Mouse (Mus musculus) kidney, adult 9 months (tissue): ENCODE data around the gene Gucy2e.

Source experiments
- DNase-seq: peaks from one replicate; pipeline ENCODE4 v3.0.0; 2022

Gucy2e gene

DNA sequence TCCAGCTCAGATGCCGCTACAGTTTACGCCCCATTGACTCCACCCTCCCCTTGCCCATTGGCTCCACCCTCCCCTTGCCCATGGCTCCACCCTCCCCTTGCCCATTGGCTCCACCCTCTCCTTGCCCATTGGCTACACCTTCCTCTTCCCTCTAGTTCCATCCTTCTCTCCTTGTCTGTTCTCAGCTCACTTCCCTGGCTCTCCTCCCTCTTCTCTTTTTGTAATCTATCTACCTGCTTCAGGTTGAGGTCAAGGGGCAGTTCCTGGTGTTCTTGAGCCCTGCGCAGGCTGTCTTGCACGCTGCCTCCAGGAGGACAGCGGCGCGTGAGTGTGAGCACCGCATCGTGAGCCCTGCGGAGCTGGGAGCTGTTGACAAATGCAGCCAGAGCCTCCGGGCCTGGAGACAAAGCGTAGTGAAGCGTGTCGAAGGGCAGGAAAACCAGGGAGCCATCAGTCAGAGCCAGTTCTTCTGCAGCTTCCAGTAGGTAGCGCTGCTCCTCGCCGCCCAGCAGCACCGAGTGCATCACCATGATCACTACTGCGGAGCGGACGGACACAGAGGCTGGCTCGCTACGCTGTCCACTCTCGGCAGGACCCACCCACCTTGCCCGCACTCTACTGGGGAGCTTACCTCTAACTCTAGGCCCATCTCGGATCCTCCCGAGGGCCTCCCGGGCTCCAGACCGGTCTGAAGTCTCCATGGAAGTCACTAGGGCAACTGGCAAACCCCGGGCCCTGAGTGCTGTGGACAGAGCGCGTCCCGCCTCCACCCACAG lies 1.4 kb downstream of the Gucy2e start:
- DNase-seq = peak; percentile 68

DNA sequence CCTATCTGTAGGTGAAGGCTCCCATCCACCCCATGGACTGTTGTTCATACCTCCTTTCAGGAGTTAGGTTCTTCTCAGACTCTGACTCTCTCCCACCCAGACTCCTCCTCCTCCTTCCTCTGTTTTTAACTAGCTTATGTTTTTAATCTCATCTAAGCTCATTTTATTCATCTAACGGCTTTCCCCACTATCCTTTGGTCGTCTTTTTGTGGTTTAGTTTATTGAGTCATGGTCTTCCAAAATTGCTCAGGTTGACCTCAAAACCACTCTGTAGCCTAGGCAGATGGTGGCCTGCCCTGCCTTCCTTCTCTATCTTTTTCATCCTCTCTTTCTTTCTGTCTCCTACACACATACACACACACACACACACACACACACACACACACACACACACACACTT lies 3.7 kb downstream of the Gucy2e start:
- no peak for DNase-seq

DNA sequence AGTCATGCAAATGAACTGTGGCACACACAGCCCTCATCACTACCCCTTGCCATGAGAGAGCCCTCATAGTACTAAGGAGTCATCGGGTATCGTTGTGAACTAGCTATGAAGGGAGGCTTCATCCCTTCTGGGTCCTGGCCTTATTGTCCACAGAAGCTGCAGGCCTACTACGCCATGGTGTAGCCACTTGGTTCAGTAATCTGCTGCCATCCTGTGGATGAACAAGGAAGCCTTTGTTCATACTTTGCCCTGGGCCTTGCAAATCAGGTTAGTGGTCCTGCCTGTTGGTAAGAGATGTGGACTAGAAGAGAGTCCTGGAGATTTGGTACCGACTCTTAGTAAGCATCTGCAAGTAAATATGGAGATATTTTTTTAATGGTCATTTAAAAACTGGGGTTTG lies 6.4 kb downstream of the Gucy2e start:
- DNase-seq = no peak

DNA sequence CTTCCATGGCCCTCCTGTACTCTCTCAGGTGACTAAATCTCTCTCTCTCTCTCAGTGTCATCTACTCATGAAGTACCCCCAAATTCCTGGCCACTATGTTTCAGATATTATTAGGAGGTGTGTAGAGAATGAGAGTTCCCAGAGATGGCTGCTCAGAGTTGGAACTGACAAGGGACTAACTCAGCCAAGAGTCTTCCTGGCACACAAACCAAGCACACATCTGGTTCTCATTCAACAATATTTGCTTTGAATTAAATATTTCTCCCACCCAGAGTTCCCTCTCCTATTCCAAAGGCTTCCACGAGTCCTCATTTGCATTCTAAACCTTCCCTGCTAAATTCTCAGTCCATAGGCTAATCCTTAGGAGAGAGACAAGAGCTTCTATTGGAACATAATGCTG lies 11.1 kb downstream of the Gucy2e start:
- no peak for DNase-seq

DNA sequence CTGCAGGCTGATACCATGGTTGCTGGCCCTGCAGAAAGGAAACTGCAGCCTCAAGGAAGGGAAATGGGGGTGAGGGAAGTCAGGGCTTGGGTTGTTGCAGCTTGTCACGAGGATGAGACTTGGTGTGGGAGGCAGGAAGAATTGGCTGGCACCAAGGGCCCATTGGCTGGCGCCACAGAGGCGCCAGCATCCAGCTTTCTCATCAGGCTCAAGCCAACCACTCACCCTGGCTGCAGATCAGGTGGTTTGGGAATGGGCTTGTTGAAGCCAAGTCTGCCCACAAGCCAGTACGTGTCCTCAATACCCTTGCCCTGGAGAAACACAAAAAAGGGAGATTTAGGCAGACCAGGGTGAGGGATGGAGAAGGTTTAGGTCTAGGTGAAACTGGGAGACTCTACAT lies 13.7 kb downstream of the Gucy2e start:
- no peak for DNase-seq

DNA sequence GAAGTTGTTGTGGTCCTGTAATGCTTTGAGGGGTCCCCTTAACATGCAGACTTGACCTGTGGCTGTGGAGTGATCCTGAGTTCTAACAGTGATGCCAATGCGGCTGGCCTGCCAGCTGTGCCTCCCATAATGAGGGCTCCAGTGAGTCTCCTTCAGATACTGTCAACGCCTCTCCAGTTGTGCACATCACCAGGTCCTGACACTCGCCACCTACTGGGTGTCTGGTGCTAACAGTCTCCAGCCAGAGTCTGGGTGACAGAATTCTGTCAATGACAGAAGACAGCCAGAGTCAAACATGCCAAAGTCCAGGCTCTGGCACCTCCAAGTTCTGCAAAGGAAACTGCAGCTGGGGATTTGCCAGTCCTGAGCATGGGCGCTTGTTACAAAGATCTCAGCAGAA lies 15.8 kb downstream of the Gucy2e start:
- no peak for DNase-seq

DNA sequence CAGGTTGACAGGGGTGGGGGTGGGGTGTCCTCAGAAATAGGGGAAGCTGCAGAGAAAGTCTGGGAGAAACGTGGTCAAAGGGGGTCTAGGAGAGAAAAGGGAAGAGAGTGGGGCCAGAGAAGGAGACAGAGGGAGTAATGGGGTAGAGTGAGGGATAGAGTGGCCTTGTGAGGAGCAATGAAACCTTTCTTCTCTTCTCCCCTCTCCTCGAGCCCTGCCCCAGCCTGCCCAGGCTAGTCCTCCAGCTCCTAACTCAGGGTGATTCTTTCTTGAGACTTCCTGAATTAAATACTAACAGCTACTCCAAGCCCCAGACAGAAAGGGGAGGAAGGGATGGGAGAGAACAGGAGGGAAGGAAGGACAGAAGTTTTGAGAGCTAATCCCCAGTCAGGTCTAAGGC lies 18.2 kb downstream of the Gucy2e start:
- no peak for DNase-seq

DNA sequence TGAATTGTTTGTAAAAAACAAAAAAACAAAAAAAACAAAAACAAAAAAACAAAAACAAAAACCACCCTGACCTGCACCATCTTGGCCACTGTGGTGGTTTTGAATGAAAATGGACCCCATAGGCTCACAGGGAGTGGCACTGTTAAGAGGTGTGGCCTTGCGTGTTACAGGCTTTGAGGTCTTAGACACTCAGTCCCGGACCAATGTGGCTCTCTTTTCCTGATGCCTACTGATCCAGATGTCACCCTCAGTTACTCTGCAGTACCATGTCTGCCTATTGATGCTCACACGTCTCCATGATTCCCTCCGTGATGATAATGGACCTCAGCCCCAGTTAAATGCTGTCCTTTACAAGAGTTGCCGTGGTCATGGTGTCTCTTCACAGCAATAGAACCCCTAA lies 19.4 kb downstream of the Gucy2e start:
- no peak for DNase-seq

DNA sequence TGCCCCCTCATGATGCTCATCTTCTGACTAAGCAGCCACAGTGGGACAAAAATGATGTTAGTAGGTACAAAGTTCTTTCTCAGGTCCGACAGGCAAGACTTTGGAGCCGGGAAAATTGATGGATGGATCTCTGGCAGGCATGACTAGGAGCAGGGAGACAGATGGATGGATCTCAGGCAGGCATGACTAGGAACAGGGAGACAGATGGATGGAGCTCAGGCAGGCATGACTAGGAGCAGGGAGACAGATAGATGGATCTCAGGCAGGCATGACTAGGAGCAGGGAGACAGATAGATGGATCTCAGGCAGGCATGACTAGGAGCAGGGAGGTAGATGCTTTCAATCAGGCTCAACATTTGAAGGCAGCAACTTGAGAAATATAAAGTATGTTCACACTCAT lies 25.4 kb downstream of the Gucy2e start:
- peak; percentile 34 for DNase-seq

DNA sequence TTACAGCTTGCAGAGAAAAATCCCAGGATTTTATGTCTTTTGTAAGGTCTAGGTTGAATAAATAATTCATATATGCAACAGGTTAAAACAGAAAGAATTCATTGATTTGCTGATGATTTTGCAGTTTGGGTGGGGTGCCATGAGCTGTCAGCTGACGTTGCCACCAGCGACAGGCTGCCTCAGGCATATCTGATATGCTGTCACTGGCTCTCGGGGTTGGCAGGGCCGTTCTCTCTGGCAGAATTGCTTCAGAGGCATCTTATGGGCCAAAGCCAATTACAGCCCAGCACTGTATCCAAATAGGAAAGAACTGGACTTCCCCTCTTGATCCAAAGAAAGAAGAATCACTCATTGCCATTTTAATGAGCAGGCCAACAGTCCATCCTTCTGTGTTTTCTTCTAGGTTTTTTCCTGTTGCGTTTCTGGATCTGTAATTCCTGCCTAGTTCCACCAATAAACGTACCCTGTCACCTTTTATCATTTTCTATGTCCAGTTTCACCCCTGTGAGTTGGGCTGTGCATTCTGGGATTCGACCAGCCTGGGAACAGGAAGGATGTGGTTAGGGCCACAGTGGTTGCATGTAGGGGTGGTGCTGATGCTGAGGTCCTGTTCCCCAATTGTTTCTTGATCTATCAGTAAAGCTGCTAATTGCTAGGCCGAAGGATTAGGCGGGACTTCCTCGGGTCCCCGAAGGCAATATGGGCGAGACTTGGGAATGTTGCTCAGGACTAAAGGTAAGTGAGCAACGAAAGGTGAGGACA lies 34.2 kb downstream of the Gucy2e start:
- no peak for DNase-seq

DNA sequence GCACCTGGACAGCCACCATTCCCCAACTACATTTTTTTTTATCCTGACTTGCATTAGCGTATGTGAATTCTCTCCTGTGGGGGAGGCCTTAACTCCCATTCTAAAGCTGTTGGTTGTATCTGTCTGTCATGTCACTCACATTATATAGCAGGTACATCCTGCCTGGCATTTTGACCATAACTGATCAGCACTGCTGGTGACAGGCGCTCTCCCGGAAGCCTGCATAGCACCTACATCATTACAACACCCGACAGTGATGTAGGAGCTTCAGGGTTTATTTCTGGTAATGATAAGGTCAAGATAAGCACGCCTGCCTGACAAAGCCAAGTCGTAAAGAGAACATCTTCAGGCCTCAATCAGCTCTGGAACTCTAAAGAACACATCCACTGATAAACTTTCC lies 36.6 kb downstream of the Gucy2e start:
- DNase-seq = no peak

DNA sequence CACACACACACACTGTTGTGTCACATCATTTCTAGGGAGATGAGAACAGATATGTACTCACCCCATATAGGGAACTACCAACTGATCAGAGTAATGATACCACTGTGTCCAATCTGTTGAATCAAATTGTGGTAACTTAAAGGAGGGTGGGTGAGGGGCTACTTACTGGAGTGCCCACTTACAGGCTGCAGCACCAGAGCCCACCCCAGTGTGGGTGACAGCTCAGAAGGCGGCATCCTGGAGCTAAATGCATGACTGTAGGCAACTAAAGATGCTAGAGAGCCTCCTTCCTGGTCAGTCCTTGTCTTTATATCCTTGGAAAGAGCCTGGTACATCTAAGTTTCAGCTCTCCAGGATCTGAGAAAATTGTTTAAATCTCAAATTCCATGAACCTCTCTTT lies 37.6 kb downstream of the Gucy2e start:
- no peak for DNase-seq

DNA sequence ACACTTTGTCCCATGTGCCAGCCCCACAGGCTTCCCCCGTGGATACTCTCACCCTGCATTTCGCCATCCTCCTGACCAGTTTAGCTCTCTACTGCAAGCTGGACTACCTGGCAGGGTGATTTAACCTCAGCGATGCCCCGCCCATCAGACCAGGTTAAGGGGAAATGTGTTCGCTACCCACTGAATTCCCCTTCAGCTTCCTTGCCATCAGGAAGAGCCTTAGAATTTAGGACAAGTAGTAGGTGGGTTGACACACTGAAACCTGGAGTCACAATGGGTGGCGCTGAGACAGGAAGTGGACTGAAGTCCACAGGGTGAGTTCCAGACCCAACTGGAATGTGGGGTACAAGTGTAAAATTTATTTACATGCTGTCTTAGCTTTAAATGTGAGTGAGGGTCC lies 39.1 kb downstream of the Gucy2e start, which contains the start of gene Alox8:
Gene Alox8, minus strand, starts transcription at position 101 of the 400 bp plus-strand sequence.
- no peak for DNase-seq

DNA sequence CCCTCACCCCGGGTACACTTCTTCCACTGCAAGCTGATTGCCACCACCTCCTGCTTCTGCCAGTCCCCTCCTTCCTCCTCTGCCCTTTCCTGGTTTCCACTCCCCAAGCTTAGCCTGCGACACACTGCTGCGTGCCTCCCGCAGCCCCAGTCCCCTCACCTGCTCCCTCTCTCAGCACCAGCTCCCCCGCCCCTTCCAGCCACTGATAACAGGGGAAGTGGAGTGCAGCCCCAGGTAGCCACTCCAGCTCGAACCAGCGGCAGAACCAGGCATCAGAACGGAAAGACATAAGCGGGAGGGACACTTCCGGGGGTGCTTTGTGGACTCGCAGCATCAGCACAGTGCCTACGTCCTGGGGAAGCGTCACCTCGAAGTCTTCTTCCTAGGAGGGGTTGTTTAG lies 39.6 kb downstream of the Gucy2e start:
- no peak for DNase-seq

DNA sequence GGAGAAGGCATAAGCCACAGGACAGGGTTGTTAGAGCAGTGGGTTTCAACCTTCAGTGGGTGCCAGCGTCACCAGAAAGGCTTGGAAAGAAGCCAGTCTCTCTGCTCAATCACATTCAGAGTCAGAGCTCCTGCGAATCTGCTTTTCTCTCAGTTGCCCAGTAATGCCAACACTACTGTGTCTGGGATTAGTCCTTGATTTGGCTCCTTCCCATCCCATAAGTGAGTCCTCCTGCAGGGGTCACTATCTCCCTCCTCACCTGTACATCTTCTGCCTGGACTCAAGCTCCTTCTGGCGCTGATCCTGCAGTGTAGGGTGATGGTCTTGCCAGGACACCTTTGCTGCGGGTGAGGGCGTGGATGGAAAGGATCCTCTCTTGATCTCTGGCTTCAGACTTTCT lies 40.1 kb downstream of the Gucy2e start:
- peak; percentile 12 for DNase-seq

DNA sequence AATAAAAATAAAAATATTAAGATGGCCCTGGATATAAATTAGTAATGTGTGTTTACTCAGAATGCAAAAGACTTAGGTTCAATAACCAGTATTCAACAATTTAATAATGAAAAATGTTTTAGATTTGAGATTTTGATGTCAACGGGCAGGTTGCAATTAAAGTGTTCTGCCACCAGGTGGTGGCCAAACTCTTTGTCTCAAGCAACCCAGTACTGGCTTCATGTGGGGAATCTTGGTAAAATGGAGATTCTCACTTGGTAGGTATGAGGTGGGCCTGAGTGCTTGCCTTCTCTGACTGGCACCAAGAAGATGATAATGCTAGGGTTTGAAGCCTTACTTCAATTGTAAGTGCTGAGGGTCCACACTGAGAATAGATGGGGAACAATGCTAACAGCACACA lies 44.0 kb downstream of the Gucy2e start:
- peak; percentile 32 for DNase-seq

DNA sequence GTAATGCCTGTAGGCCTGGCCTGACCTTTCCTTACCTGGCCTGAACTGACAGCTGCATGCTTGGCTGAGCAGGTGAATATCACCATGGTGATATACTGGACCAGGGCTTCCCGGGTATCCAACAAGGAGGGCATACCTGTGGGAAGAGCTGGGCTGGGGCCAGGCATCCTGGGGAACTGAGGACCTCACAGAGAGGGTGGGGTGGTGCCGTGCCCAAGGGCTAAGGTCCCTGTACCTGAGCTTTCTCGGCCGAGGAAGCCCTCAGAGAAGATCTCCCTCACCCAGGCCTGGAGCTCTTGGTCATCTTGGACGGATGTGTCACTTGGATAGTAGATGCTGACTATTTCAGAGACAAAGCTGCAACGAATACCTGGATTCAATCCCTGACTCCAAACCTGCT lies 50.9 kb downstream of the Gucy2e start:
- no peak for DNase-seq

DNA sequence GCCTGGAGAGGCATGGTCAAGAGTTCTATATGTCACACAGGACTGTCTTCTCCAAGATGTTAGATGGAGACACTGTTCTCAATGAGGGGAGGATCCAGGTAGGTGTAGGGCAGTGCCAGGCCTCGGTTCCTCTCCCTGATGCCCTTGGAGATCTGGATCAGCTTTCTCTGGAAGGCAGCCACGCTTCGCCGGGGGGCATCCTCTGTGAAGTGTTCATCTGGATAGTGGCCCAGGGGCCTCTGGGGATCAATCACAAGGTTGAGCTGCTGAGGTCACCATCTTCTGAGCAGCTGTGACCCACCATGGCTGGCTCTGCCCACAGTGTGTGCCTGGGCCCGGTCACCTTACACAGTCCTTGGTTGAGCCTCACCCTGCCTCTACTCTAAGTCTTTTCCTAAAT lies 51.8 kb downstream of the Gucy2e start:
- no peak for DNase-seq

DNA sequence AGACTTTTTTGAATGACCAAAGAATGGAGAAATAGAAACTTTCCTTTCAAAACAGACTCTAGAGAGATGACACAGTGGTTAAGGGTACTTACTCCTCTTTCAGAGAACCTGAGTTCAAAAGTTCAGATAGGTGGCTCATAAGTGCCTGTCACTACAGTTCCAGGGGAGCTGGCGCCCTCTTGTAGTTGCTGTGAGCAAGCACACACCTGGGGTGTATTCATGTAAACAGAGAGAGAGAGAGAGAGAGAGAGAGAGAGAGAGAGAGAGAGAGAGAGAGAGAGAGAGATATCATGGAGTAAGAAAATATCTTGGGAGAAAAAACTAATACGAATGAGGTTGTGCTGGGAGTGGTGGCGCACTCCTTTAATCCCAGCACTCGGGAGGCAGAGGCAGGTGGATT lies 56.7 kb downstream of the Gucy2e start:
- no peak for DNase-seq

DNA sequence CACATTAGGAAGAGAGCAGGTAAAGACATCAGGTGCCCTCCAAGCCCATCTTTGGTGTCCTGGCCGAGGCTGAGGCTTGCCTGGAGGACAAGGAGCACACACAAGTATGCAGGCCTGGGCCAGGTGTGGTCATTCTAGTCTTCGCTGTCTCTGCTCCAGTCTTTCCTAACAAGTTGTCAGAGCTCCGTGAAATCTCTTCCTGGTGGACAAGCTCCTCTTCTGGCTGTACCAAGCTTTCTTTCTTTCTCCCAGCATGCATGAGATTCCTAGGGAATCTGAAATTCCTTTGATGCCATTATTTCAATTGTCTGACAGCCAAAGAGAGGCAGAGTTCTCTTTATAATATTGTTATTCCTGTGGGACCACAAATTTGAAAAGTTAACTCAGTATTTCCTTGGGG lies 57.3 kb downstream of the Gucy2e start:
- no peak for DNase-seq

DNA sequence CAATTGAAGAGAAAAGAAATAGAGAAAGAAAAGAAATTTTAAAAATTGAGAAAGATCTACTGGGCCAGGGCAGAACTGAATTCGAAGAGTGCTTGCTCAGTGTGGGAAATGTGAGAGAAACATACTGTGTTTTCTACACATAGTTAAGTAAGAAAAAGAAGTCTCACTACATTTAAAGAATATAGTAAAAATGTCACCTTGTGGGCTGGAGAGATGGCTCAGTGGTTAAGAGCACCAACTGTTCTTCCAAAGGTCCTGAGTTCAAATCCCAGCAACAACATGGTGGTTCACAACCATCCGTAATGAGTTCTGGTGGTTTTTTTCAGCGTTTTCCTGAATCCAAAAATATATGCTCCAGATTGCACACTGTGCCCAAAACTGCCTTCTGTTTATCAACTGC lies 58.3 kb downstream of the Gucy2e start:
- no peak for DNase-seq

DNA sequence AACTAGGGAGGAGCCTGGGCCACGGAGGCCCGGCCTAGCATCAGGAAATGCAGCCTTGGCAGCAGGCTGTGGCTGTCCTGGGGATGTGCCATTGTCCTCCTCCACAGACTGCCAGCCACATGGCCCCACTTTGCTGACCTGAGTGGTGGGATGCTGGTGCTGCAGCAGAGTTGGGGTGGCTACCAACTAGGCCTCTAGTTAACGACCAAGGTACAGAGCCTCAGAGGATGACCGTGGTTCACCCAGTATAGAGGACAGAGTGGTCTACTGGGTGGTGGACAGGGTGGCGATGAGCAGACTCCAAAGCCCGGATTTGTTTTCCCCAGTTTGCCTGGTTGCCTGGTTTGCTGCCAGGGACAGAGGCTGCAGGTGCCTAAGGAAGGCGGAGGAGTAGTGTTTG lies 62.1 kb downstream of the Gucy2e start:
- DNase-seq = no peak

DNA sequence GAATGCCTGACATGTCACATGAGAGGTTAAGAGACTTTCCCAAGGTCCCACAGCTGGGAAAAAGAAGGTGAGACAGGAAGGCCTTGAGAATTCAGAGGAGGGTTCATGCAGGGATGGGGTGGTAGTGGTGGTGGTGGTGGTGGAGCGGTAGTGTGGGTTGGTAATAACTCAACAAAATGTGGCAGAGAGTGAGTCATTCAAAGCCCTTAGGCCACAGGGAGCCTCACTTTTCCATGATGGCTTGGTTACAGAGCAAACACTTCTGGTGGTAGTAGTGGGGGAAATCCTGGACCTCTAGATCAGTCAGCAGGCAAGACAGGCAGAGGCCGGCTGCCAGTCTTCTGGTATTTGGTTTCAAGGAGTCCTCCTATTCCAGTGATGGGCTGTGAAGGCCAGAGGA lies 64.2 kb downstream of the Gucy2e start:
- no peak for DNase-seq

DNA sequence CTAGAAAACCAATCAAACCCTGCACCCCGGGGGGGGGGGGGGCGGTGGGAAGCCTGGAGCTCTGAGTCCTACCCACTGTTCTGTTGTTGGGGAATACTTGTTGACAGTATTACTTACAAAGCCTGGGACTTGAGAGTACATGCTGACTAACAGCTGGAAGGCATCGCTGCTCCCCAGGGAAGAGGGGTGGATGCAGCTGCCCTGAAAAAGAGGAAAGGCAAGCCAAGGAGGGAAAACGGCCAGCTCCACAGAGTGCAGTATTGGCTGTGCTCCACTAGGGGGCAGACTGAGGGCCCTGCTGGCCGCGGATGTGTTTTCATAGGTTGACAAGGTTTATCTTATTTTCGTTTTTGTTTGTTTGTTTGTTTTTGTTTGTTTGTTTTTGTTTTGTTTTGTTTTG lies 65.2 kb downstream of the Gucy2e start:
- DNase-seq = peak; percentile 55

DNA sequence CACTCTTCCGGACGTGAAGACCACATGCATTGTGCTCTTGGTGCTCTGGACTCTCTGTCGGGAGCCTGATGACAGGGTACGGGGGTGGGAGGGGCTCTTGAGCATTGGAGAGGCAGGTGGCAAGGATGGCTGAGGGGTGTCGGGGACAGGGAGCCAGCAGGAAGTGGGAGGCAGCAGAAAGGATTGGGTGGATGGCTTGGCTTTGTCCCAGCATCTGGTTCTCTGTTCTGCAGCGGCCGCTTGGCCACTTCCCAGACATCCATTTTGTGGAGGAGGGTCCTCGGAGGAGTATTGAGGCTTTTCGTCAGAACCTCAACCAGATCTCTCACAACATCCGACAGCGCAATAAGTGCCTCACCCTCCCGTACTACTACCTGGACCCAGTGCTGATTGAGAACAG lies 67.5 kb downstream of the Gucy2e start:
- no peak for DNase-seq
